Mouse (Mus musculus): ENCODE data around the gene Mroh2a. TPM values are rescaled to one million over a fixed set of nuclear protein-coding genes. Genes with fewer than 3 reads are reported as not detected.

Mroh2a gene
- polyA plus RNA-seq, 1 experiment from 2014 or later = 1.4 TPM

Other genes starting within 250 kb of the Mroh2a start
- gene Usp40, start 218.4 kb upstream of the Mroh2a start, polyA plus RNA-seq (2014; fragmentation: Nextera tagmentation; extraction: Ambion mirVana) = 26.6 and 41.5 TPM in 2 replicates
- gene Ugt1a10, start 171.6 kb upstream of the Mroh2a start, polyA plus RNA-seq (2014; fragmentation: Nextera tagmentation; extraction: Ambion mirVana) = 5.0 and 9.2 TPM in 2 replicates
- gene Ugt1a9, start 156.2 kb upstream of the Mroh2a start, polyA plus RNA-seq (2014; fragmentation: Nextera tagmentation; extraction: Ambion mirVana) = 1.5 and 2.5 TPM in 2 replicates
- gene Ugt1a8, start 139.2 kb upstream of the Mroh2a start, polyA plus RNA-seq (2014; fragmentation: Nextera tagmentation; extraction: Ambion mirVana) = not detected in 2 replicates
- gene Ugt1a7c, start 131.9 kb upstream of the Mroh2a start, polyA plus RNA-seq (2014; fragmentation: Nextera tagmentation; extraction: Ambion mirVana) = 4.6 and 6.1 TPM in 2 replicates
- 0.11 TPM in 1 of 2 replicates, not detected in the other for gene Ugt1a6b, start 123.7 kb upstream of the Mroh2a start, polyA plus RNA-seq (2014; fragmentation: Nextera tagmentation; extraction: Ambion mirVana)
- 1.3 and 1.9 TPM in 2 replicates for gene Ugt1a6a, start 92.2 kb upstream of the Mroh2a start, polyA plus RNA-seq (2014; fragmentation: Nextera tagmentation; extraction: Ambion mirVana)
- gene Ugt1a5, start 61.0 kb upstream of the Mroh2a start, polyA plus RNA-seq (2014; fragmentation: Nextera tagmentation; extraction: Ambion mirVana) = not detected in 2 replicates
- gene Ugt1a2, start 26.4 kb upstream of the Mroh2a start, polyA plus RNA-seq (2014; fragmentation: Nextera tagmentation; extraction: Ambion mirVana) = 1.5 and 7.3 TPM in 2 replicates
- gene Dnajb3, start 21.2 kb upstream of the Mroh2a start, polyA plus RNA-seq (2014; fragmentation: Nextera tagmentation; extraction: Ambion mirVana) = 9.6 and 12.7 TPM in 2 replicates
- gene Ugt1a1, start 15.0 kb upstream of the Mroh2a start, polyA plus RNA-seq (2014; fragmentation: Nextera tagmentation; extraction: Ambion mirVana) = 0.30 and 0.61 TPM in 2 replicates
- gene Hjurp, start 50.6 kb downstream of the Mroh2a start, polyA plus RNA-seq (2014; fragmentation: Nextera tagmentation; extraction: Ambion mirVana) = 98.2 and 175 TPM in 2 replicates
- not detected in 2 replicates for gene Trpm8, start 50.7 kb downstream of the Mroh2a start, polyA plus RNA-seq (2014; fragmentation: Nextera tagmentation; extraction: Ambion mirVana)
- 3.4 and 8.6 TPM in 2 replicates for gene Spp2, start 180.0 kb downstream of the Mroh2a start, polyA plus RNA-seq (2014; fragmentation: Nextera tagmentation; extraction: Ambion mirVana)